Mouse (Mus musculus) heart, postnatal 10 days (tissue): ENCODE measurements at regions not wholly inside any gene's neighbourhood (a gene's known extent, or its start where the extent isn't known, plus 50 kb on each side); places are given as distances from the start of the nearest gene placed in this dataset.

ENCODE experiments used
- DNase-seq, 2 experiments: peaks; one replicate each; pipeline ENCODE4 v3.0.0; 2021
- intact Hi-C: fragments of 180-260 bp; cut with DNase I; formaldehyde crosslinking; loops from one replicate; pipeline ENCODE4 v1.15.1; 2025

DNA sequence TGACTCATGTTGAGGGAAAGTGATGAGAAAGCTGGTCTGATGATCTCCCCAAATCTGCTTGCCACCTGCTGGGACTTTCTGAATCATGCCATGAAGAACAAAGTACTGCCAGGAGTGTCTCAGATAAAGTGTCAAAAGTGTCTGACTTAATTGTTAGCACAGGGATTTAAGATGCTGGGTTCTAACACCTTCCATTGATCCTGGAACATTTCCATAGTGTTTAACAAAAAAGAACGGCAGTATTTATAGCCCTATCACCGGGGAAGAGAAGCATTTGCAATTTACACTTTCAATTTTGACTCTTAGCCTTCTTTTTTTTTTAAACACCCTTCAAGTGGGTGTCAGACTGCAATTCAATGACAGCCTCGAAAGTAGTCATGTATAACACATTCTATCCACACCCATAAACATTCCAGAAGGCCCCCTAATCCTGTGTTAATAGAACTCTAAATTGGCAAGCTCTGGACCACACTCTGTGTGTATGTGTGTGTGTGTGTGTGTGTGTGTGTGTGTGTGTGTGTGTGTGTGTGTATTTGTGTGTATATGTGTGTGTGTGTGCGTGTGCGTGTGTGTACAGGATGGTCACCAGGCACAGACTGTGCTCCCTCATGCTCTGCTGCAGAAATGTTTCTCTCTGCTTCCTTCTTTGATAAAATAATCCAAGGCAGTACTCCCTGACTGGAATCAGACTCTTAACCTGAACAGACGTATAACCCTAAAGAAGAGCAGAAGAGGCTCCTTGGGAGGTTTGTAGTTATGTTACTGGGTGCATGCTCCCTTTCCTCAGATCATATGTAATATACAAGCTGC, 313.2 kb downstream of the Rnd3 start:
- no peak for DNase-seq
- intact Hi-C loops: no loop called here

DNA sequence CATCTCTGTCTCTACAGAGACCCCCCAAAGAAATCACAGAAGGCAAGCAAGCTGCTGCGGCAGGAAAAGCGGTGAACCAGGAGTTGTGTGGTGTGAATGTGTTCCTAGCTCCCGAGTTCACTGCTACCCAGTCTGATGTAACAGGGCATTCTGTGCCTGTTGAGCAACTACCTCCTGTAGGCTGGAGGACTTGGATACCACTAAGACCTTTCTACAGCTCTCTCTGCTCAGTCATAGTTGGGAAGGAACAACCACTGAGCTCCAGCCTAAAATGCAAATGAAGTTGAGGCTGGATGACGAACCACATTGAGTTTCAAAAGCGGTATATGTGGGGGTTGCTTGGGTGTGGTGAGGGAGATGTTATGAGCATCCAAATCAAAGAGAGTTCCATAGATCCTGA, 315.1 kb downstream of the Rnd3 start:
- DNase-seq: no peak
- intact Hi-C loops: no loop called here

DNA sequence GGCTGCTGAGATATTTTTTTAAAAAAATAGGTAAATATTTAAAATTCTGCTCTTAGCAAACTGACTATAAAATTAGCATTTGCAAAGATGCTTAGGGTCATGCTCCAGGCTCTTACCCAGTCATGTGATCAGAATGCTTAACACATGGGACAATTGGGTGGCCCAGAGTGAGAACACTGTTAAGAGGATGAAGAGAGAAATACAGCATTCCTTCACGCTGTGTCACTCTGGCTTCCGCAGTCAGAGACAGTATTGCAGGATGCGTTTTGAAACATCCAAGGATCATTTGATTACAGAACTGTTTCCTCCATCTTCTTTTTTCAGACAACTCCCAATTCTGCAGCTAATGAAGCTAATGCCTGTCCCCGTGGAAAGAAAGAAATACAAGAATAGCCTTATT, 316.4 kb downstream of the Rnd3 start:
- DNase-seq: peak in 1 of 2 experiments; percentile 8

DNA sequence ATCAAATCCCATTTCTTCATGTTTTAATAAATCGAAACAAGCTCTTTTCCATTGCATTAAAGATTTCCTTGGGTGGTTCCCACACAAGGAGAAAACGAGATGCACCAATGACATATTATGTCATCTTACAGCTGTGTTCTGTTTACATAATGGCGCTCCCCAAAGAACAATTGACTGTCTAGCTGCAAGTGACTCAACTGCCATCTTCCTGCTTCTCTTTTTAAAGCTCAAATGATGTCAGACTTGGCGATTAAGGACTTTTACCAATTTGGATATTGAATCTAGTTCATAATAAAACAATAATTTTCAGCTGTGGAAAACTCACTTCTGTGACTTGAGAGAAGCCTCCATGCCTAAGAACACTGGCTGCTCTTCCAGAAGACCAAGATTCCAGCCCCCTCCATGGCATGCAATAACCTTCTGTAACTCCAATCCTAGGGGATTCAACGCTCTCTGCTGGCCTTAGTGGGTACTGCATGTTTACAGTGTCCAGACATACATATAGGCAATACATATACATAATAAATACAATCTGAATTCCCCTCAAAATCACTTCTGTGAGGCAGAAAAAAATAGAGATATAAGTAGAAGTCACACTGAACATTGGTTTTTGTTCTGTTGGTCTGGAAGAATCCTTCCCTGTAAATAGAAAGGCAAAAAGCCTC, 318.7 kb downstream of the Rnd3 start:
- peak; percentile 32 to 36 for DNase-seq
- intact Hi-C loops: no loop called here

More for the DNA sequence above, 316.4 kb downstream of the Rnd3 start:
- intact Hi-C loops: no loop called here

DNA sequence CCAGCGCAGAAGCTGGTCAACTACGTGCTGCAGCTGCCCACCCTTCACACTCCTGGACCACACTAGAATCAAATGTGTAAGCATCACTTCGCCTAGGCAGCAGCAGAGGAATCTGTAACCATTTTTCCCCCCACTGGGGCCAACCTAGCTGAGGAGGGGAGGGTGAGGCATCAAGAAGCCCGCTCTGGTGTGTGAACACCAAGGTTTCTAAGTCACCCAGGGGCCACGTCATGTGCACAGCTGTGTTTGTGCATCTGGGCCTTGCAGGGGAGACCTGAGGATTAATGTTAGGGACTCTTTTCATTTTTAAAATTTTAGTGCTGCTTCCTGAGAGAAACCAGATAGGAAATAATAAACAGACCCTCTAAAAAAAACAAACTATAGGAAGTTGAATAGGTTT, 321.8 kb downstream of the Rnd3 start:
- DNase-seq: no peak
- intact Hi-C loops: no loop called here

DNA sequence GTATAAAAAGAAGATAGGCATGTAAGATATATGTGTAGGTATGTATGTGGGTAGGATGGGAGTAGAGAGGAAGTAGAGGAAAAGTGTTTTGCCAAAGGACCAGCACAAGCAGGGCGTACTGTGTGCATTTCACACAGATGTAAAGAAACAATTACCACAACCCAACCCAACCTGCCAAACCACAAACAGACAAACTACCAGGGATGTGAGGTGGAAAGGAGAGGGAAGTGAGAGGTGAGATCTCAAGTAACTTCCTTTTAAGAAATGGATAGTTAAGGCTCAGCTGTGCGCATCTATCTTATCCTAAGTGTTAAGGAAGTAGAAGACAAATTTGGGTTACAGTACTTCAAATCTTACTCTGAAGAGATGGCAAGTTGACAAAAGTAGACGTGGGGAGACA, 322.4 kb downstream of the Rnd3 start:
- intact Hi-C loops: no loop called here
- no peak for DNase-seq

DNA sequence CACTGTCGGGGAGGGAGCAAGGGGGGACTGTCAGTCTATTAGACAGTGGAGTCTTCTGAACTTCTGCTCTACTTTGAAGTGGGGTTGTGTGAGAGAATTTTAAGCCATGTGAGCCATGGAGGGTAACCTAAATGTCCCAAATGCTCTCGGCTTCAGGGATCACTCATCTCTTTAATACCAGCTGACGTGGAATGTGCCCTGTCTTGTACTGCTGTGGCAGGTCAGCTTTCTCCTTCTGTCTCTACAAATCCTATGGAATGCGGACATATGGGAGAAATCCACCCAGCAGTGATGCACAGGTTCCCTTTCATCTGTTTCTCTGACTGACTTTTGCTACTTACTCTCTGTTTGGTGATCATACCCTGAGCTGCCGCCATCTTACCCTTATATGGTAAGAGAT, 323.3 kb downstream of the Rnd3 start:
- intact Hi-C loops: no loop called here
- no peak for DNase-seq

DNA sequence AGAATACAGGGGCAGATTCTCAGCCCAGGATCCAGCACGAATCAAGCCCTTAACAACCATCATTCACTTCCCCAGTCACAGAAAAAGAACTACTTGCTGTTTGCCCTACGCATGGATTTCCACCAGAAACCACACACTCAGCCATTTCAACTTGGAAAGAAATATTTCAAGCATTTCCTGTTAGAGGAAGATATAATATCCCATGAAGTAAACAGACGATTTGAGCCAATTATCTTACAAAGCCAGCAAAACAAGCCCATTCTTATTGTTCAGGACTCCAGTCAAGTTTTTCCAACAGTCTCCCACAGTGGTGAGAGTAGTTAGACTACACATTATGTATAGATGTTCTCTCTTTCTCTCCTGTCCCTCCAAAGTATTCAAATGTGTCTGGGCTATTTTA, 324.1 kb downstream of the Rnd3 start:
- peak in 1 of 2 experiments; percentile 16 for DNase-seq
- intact Hi-C loops: no loop called here

DNA sequence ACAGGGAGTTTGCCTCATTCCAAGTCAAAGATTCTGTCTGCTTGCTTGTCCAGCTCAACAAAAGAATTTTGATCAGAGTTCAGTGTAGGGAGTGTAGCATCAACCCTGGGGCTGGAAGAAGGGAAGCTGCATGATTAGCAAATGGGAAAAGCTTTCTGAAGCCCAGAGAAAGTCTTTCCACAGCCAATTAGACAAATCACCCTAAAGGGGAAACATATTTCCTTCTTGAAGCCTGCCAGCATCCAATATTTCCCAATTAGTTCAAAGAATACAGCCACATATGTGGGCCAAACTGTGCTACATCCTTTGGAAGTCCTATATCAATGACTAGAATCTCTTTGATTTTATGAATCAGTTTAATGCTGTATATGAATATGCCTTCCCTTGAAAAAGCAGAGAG, 326.2 kb downstream of the Rnd3 start:
- no peak for DNase-seq
- intact Hi-C loops: no loop called here

DNA sequence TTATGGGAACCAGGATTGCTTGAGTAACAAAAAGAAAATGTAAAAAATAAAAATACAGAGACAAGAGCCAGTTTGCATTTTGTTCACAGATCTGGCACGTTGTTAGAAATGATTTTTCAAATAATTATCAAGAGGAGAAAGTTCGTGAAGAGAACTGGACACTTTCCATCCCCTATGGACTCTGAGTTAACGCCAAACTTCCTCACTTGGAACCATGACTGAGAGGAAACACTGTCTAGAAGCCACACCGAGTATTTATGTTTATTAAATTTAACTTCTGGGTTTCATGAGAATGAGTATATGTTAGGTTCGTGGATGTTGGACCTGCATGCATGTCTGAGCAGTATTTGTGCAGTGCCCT, 329.6 kb downstream of the Rnd3 start:
- no peak for DNase-seq
- intact Hi-C loops: no loop called here

DNA sequence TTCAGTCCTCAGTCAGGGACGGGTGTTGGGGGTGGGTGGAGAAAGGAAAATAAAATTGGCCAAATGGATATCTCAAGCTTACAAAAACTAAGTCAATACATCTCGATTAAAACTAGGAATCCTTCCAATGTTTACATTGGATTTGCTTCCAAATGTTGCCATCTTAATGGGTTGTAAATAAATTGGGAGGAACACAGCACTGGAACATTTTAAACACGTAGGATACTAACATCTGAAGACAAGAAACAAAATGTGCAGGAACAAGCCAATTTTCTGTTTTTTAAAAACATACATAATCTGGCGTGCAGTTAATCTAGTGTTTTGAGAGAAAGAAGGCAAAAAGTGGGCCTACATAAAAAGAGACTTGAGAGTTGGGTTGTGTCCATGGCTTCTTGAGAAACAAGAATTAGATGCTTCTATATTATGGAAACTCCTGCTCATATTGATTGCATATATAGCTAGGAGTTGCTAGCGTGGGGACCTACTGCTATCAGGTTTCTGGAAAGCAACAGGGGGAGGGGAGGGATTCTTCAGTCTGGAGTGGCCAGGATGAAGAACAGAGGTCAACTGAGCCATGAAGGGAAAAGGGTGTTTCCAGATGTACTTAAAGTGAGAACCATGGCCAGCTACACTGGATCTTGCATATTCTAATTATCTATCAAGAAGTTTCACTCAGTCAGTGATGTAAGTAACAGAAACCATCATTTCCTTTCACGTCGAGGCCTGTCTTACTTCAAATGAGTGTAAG, 330.2 kb downstream of the Rnd3 start:
- intact Hi-C loops: no loop called here
- DNase-seq: no peak

DNA sequence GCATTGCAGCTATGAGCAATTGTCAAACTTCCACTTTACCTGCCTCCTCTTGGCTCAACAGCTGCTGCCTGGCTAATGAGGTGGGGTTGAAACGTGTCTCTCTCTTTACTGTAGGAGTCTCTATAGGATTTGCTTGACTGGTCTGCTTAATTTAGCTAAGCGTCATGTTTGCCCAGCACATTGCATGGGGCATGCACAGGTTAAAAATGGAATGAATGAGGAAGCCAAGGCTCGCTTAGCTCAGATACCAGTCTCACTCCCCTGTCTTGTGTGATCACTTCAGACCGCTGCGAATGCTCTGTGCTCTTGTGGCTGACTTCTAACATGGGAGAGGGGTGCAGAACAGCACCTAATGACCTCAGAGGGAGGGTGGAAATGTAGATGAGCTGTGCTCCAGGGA, 332.5 kb downstream of the Rnd3 start:
- intact Hi-C loops: no loop called here
- DNase-seq: no peak

DNA sequence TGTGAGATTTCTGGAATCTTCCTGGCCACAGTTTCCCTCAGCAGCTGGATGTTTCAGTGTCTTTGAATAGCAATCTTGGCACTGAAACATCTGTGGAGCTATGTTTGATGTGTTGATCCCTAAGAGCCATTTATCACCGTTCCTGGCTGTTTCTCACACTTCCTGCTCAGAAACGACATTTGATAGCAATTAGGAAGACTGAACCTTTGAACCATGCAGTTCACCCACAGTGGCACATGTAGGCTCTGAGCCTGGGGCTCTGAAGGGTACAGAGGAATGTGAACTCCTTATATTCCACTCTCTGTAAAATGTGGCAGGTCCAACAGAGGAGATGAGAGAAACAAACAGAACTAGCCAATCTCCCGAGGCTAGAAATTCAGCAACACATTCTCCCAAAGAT, 333.4 kb downstream of the Rnd3 start:
- intact Hi-C loops: no loop called here
- DNase-seq: peak; percentile 18 to 38

DNA sequence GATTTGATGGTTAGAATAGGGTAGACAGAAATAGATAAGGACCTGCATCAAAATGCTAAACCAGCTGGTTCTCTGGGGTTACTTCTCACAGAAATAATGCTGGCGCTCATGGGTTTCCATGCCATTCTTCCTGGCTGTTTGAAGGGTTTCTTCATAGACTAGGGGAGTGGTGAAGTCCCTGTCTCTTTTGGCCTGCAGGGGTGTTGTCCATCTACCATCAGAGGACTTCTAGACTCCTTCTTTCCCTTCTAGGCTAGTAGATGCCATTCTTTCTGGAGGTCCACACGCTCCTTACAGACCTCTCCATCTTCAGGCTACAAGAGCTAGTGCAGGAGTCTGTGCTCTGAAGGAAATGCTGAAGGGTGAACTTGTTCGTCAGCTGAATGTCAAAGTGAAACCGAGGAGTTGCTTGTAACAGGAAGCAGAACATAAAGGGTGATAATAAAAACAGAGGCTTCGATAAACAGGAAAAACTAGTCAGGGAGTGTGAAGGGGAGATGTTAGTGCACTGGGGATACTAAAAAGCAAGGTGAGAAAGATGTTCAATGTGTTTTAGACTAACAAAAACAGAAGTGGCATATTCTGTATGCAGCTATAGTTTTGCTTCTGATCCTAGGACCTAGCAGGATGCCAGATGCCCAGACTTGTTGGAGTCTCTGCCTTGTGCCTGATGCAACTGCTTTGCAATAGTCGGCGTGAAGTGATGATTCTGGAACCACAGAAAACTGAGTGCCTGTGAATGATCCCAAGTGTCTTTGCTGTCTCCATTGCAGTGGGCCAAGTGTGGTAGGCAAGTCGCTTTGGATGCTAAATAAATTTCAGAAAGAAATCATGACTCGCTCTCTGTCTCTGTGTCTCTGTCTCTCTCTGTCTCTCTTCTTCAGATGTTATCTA, 335.1 kb downstream of the Rnd3 start:
- intact Hi-C loops: no loop called here
- no peak for DNase-seq

DNA sequence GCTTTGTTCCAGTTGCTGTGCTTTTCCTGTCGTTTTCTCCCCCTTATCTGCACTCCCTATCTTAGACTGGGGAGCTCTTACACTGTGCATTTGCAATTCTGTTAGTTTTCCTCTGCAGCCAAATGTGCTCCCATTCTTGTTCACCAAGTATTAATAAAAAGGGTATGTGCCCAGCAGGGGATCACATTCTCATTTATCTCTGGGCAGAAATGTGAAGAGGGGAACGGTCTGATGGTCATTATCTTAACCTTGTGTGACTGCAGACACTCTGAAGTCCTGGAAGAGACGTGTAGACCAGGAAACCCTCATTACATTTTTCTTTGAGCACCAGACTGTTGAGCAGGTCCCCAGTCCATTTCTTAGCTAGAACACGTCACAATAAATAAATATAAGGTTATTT, 336.6 kb downstream of the Rnd3 start:
- DNase-seq: no peak
- intact Hi-C loops: no loop called here

DNA sequence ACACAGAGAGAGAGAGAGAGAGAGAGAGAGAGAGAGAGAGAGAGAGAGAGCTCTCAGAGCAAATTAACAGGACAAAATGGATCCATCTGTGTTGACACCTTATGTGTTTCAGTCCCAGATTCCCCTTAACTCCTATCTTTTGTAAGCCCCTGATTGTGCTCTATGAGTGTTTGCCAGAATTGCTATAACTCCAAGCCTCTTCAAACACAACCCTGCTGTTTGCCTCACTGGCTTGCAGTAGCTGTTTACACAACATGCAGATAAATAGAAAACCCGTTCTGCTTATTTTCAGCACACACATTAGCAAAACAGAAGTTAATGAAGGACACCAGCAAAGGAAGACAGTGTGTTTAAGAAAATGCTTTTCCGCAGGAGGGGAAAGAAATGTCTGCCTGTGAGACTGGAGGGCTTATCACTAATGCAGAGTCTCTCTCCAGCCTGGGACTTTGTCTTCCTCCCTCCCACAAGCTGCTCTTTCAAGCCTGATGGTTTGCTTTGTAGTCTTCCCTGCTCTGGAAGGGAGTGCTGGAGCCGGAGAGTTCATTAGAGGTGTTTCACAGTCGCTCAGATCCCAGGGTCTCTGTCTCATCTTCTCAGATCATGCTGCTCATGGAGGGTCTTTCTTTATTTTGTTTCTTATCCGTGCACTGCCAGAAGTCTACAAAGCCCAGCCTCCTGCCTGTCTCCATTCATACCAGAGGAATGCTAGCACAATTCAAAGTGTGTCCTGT, 338.4 kb downstream of the Rnd3 start:
- intact Hi-C loops: no loop called here

DNA sequence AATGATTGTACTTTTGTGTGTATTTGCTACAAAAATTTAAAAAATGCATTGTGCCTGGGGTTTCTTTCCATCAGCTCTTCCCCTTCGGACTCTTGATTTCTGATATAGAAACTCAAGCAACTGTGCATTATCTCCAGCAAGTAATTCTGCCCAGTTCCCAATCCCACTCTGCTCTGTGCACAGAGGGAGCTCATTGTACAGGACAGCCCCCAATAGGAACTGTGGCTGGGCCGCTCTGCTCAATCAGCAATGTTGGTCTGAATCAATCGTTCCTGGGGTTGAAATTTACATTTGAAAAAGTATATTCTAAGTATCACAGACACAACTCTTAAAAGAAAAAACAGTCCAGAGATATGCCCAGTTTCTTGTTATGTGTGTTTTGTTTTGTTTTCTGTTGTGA, 339.1 kb downstream of the Rnd3 start:
- intact Hi-C loops: no loop called here
- DNase-seq: no peak

More for the DNA sequence above, 338.4 kb downstream of the Rnd3 start:
- no peak for DNase-seq

DNA sequence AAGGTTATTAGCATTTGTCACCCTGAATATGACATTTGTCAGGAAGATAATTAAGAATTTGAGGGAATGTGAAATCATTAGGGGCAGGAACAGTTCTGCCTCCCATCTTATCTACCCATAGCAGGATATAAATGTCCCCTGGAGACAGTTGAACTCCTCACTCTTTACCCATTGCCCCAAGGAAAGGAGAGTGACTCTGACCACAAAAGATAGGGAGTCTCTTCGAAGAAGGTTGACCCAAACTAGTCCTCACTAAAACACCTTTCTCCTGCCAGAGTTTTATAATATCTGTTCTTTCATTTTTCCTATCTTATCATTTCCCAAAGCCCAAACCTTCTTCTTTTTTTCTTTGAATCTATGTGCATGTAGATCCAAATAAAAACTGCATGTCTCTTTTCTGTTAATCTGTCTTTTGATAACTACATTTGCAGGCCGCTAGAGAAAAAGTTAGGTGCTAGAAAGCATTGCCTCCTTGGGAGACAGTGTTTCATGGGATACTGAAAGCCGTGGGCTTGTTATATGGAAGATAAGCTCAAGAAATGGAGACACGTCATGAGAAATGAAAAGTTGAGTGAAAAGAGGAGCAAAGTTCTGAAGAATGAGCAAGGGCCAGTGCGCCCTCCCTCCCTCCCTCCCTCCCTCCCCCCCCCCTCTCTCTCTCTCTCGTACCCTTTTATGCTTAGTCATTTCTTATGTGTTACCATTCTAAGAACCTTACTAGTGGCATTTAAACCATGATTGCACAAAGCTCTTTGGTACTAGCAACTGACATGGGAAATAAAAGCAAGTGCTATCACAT, 341.6 kb downstream of the Rnd3 start:
- intact Hi-C loops: no loop called here

DNA sequence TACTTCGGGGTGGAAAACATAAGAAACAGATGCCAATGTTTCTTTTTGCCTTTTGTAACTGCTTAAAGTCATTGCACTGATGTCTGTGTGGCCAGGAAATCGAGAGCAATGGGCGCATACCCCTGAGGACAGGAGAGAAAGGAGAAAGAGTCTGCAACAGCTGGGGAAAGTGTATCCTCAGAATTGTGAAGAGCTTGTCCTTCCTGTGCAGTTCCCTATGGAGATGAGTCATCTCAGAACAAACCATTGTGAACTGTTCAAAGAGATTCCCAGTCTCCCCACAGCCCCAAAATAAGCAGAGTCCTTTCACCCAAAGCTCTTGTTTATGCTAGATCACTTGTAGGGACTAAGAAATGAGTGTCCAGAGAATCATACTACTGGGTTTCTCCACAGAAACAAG, 343.3 kb downstream of the Rnd3 start:
- peak; percentile 25 to 38 for DNase-seq

More for the DNA sequence above, 341.6 kb downstream of the Rnd3 start:
- DNase-seq: no peak

More for the DNA sequence above, 343.3 kb downstream of the Rnd3 start:
- intact Hi-C loops: no loop called here
